ENCODE assay signal across 19 mouse cellular contexts in genomic region chr10:98948096-98948495, GRCm38 (mm10). TPM values are rescaled to one million over a fixed set of nuclear protein-coding genes. Genes with fewer than 3 reads are reported as not detected.
DNase-seq lines count a peak whose midpoint lies in the region; ATAC-seq and TF ChIP-seq lines count a peak whose summit lies in the region.
"Had no signal": no experiment of that assay in that cellular context is flagged by ENCODE, and none has a peak within 500 bp of the region (broad histone marks: within the 10 kb centered on the region; RNA-seq: fewer than 3 reads in every experiment).

No protein-coding gene starts in this region.

- H3K4me3 ChIP-seq in hindbrain, embryonic 16.5 days (ENCODE audit: low read length) = no peak overlapping the region
- no peak overlapping the region for H3K4me3 ChIP-seq in hindbrain, embryonic 10.5 days
- no peak overlapping the region for H3K4me3 ChIP-seq in stomach, postnatal 0 days (ENCODE audit: low read depth, low read length)
- H3K4me3 ChIP-seq: embryonic facial prominence, embryonic 12.5 days; forebrain, embryonic 10.5 days; heart, embryonic 10.5 days; kidney, embryonic 15.5 days; limb, embryonic 15.5 days had no signal

- no peaks in the 10 kb centered on the region for H3K36me3 ChIP-seq in hindbrain, embryonic 16.5 days (ENCODE audit: control insufficient read depth, insufficient read depth, low read length)
- H3K36me3 ChIP-seq in hindbrain, embryonic 10.5 days = no peaks in the 10 kb centered on the region
- no peaks in the 10 kb centered on the region for H3K36me3 ChIP-seq in stomach, postnatal 0 days (ENCODE audit: control insufficient read depth, insufficient read depth, low read length)
- H3K36me3 ChIP-seq: embryonic facial prominence, embryonic 12.5 days; forebrain, embryonic 10.5 days; heart, embryonic 10.5 days; kidney, embryonic 15.5 days; limb, embryonic 15.5 days had no signal

- no peak overlapping the region for H3K27ac ChIP-seq in hindbrain, embryonic 16.5 days (ENCODE audit: low read depth, low read length)
- no peak overlapping the region for H3K27ac ChIP-seq in hindbrain, embryonic 10.5 days
- H3K27ac ChIP-seq in stomach, postnatal 0 days (replicated peaks) = no peak overlapping the region
- H3K27ac ChIP-seq: embryonic facial prominence, embryonic 12.5 days; forebrain, embryonic 10.5 days; heart, embryonic 10.5 days; kidney, embryonic 15.5 days; limb, embryonic 15.5 days had no signal

- peaks cover 6% of the 10 kb centered on the region; the same call in 1 of the 2 replicates for H3K4me1 ChIP-seq in hindbrain, embryonic 16.5 days (ENCODE audit: control insufficient read depth, insufficient read depth, low read depth, low read length)
- H3K4me1 ChIP-seq in hindbrain, embryonic 10.5 days (replicated peaks) = no peaks in the 10 kb centered on the region; the same call in 1 of the 2 replicates
- H3K4me1 ChIP-seq in stomach, postnatal 0 days (replicated peaks; ENCODE audit: control insufficient read depth, insufficient read depth) = no peaks in the 10 kb centered on the region

- 0 out of 2 replicates have a peak, but pooled peaks have one; percentile 24 for ATAC-seq in hindbrain, embryonic 16.5 days
- 0 out of 2 replicates have a peak, but pooled peaks have one; percentile 1 for ATAC-seq in megakaryocyte-erythroid progenitor cell, adult 5-6 weeks (replicated peaks; ENCODE audit: low FRiP score, low TSS enrichment, poor library complexity, severe bottlenecking)
- ATAC-seq in stomach, postnatal 0 days (ENCODE audit: low FRiP score, low TSS enrichment) = no peak
- ATAC-seq: CD4-positive, CD25-positive, alpha-beta regulatory T cell, adult 4 months; inflammation-experienced regulatory T-cells, adult 6 months had no signal

- no peaks in the 10 kb centered on the region for H3K27me3 ChIP-seq in hindbrain, embryonic 16.5 days (replicated peaks; ENCODE audit: control insufficient read depth, insufficient read depth, low read length)
- H3K27me3 ChIP-seq in hindbrain, embryonic 10.5 days (ENCODE audit: insufficient read depth, poor library complexity, severe bottlenecking) = no peaks in the 10 kb centered on the region
- H3K27me3 ChIP-seq in stomach, postnatal 0 days (ENCODE audit: control insufficient read depth, insufficient read depth, low read length) = no peaks in the 10 kb centered on the region
- H3K27me3 ChIP-seq: embryonic facial prominence, embryonic 12.5 days; kidney, embryonic 15.5 days; limb, embryonic 15.5 days had no signal

- no peak for DNase-seq in hindbrain, embryonic 10.5 days (ENCODE audit: low spot score)
- peak; percentile 48 for DNase-seq in lung, postnatal 36 days
- DNase-seq in lung, postnatal 14 days = no peak
- peak; percentile 94 for DNase-seq in fat pad, adult 2 months (ENCODE audit: extremely low read depth, low read depth, low spot score)
- DNase-seq in cerebellum, adult 11-12 months = no peak
- no peak for DNase-seq in stomach, postnatal 0 days (ENCODE audit: low spot score)
- DNase-seq: cerebellum, adult 11 months; cerebellum, postnatal 36 days; heart, postnatal 14 days; thymus, postnatal 36 days had no signal

- WGBS in hindbrain, embryonic 16.5 days = 65% methylated on average over 5 of the region's 5 CpGs
- 93% methylated on average over 5 of the region's 5 CpGs for WGBS in hindbrain, embryonic 10.5 days
- WGBS in stomach, postnatal 0 days = 73% methylated on average over 5 of the region's 5 CpGs

- no peak overlapping the region for H3K9ac ChIP-seq in hindbrain, embryonic 16.5 days (ENCODE audit: low read depth, low read length)
- no peak overlapping the region for H3K9ac ChIP-seq in stomach, postnatal 0 days (ENCODE audit: low read length)
- H3K9ac ChIP-seq: embryonic facial prominence, embryonic 12.5 days; kidney, embryonic 15.5 days; limb, embryonic 15.5 days had no signal

- no peak for TF ChIP-seq EP300 in stomach, postnatal 0 days (optimal IDR thresholded peaks at IDR 0.05)

- no peak overlapping the region for H3K4me2 ChIP-seq in hindbrain, embryonic 16.5 days (ENCODE audit: low read length)
- H3K4me2 ChIP-seq in stomach, postnatal 0 days (replicated peaks; ENCODE audit: low read depth) = no peak overlapping the region
- H3K4me2 ChIP-seq: embryonic facial prominence, embryonic 12.5 days; kidney, embryonic 15.5 days; limb, embryonic 15.5 days had no signal

- H3K9me3 ChIP-seq in hindbrain, embryonic 16.5 days (ENCODE audit: control insufficient read depth, low read length) = no peaks in the 10 kb centered on the region
- no peaks in the 10 kb centered on the region for H3K9me3 ChIP-seq in hindbrain, embryonic 10.5 days
- no peaks in the 10 kb centered on the region for H3K9me3 ChIP-seq in stomach, postnatal 0 days (ENCODE audit: control insufficient read depth, low read length)
- H3K9me3 ChIP-seq: embryonic facial prominence, embryonic 12.5 days; forebrain, embryonic 10.5 days; heart, embryonic 10.5 days; kidney, embryonic 15.5 days; limb, embryonic 15.5 days had no signal

- TF ChIP-seq CTCF in stomach, postnatal 0 days (IDR thresholded peaks at IDR 0.05; ENCODE audit: low read depth) = no peak

RNA-seq across cellular contexts. Expression of gene Atp2b1, which starts 33.9 kb away (rescaled TPM):
- 308 and 330 TPM in 2 replicates for polyA plus RNA-seq in hindbrain, embryonic 16.5 days (2015; fragmentation: Nextera tagmentation; extraction: Ambion mirVana)
- 90.4 and 93.7 TPM in 2 replicates for polyA plus RNA-seq in hindbrain, embryonic 10.5 days (2016; fragmentation: Nextera tagmentation; extraction: Ambion mirVana)
- total RNA-seq in megakaryocyte-erythroid progenitor cell, adult 5-6 weeks (2014; fragmentation: Nextera tagmentation) = 15.8 and 21.1 TPM in 2 replicates
- 26.7 and 28.9 TPM in 2 replicates for total RNA-seq in megakaryocyte-erythroid progenitor cell, adult 5-6 weeks (2017)
- polyA plus RNA-seq in stomach, postnatal 0 days (2015; fragmentation: Nextera tagmentation; extraction: Ambion mirVana) = 84.4 and 99.6 TPM in 2 replicates

Comparison
In these comparisons a context has a peak if more than half of its experiments do, and no peak if none do; other contexts are left out.
1. DNase-seq: peak in lung, postnatal 36 days (single experiment) and fat pad, adult 2 months (single experiment); none in hindbrain, embryonic 10.5 days (single experiment), lung, postnatal 14 days (single experiment), cerebellum, adult 11-12 months (single experiment) and stomach, postnatal 0 days (single experiment).